8 mouse cellular contexts compared by ENCODE assay signal in the genomic region with DNA sequence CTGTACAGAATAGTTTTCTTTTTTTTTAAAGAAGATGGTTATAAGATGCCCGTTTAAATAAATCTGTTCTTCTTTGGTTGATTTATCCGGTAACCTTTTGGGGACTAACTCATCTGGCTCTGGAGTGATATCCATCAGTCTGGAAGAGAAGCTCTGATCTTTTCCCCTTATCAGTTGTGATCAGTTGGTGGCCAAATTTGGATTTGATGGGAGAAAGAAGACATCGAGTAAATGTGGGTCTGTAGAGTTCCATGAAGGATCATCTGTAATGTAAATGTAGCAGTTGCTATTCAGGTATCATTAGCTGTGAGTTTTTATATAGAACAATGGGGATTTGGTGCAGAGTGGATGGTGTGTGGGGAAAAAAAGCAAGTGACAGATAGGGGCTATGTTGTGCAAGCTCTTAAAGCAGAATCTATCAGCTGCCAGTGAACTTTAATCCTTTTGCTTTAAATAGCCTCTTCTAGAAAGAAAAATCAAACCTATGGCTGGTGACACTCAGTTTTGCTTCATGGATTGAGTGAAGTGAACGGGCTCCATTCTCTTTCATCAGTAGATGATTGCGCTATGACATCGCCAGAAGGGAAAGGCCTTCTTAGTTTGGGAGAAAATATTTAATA. TPM values are rescaled to one million over a fixed set of nuclear protein-coding genes. Genes with fewer than 3 reads are reported as not detected.
A peak's percentile ranks its signal among the peaks of the same experiment; 100 is the strongest.
DNase-seq lines count a peak whose midpoint lies in the region; ATAC-seq and TF ChIP-seq lines count a peak whose summit lies in the region.

No protein-coding gene starts in this region.

- H3K36me3 ChIP-seq in heart, embryonic 15.5 days: no peaks in the 10 kb centered on the region
- peaks cover 11 to 37% of the 10 kb centered on the region in 2 experiments for H3K36me3 ChIP-seq in MEL (ENCODE audit: control insufficient read depth in 1 of 2, insufficient read depth in 2 of 2, low read length in 2 of 2)
- no peaks in the 10 kb centered on the region for H3K36me3 ChIP-seq in hindbrain, embryonic 12.5 days
- no peaks in the 10 kb centered on the region for H3K36me3 ChIP-seq in midbrain, embryonic 13.5 days

- TF ChIP-seq CTCF in MEL (IDR thresholded peaks at IDR 0.05 in 2 of 3, conservative IDR thresholded peaks at IDR 0.05 in 1 of 3; ENCODE audit: control insufficient read depth in 1 of 3, insufficient read depth in 1 of 3, low read depth in 2 of 3, low read length in 3 of 3, poor library complexity in 1 of 3, severe bottlenecking in 1 of 3): no peak

- no peak for DNase-seq in heart, postnatal 10 days
- DNase-seq in MEL (ENCODE audit: low read depth, low spot score): peak; percentile 52
- DNase-seq in gastrocnemius, postnatal 14 days: no peak
- no peak for DNase-seq in adrenal gland, adult 2 months

- 33% methylated on average over 6 of the region's 6 CpGs for WGBS in heart, embryonic 15.5 days
- WGBS in hindbrain, embryonic 12.5 days: 40% methylated on average over 6 of the region's 6 CpGs
- WGBS in midbrain, embryonic 13.5 days: 34% methylated on average over 6 of the region's 6 CpGs

- TF ChIP-seq RAD21 in MEL (IDR thresholded peaks at IDR 0.05; ENCODE audit: low read depth, low read length): no peak

- no peak for ATAC-seq in heart, embryonic 15.5 days (replicated peaks; ENCODE audit: insufficient number of reproducible peaks, insufficient read depth, low FRiP score, low read depth)
- no peak for ATAC-seq in hindbrain, embryonic 12.5 days (ENCODE audit: low FRiP score)
- ATAC-seq in midbrain, embryonic 13.5 days: no peak
- no peak for ATAC-seq in granulocyte monocyte progenitor cell, adult 5-6 weeks (replicated peaks; ENCODE audit: poor library complexity, severe bottlenecking)

- intact Hi-C loops in heart, postnatal 10 days (cut with DNase I): loop anchor here (5.0 kb wide), 1 partner anchor 70 kb away; no protein-coding TSS in a partner anchor
- intact Hi-C loops in gastrocnemius, postnatal 14 days (cut with DNase I; ENCODE audit: low total_unique reads): loop anchor here (10.0 kb wide), 1 partner anchor 53 kb away; no protein-coding TSS in a partner anchor

- TF ChIP-seq POLR2A in MEL (IDR thresholded peaks at IDR 0.05; ENCODE audit: control insufficient read depth in 1 of 2, insufficient read depth in 1 of 2, low read depth in 1 of 2, low read length in 2 of 2, poor library complexity in 1 of 2): no peak

- peak overlapping the region; percentile 91 for H3K9ac ChIP-seq in heart, embryonic 15.5 days
- peak overlapping the region; percentile 85 for H3K9ac ChIP-seq in MEL (ENCODE audit: control insufficient read depth, low read depth, low read length, poor library complexity, severe bottlenecking)
- H3K9ac ChIP-seq in hindbrain, embryonic 12.5 days: peak overlapping the region; percentile 96
- peak overlapping the region; percentile 95 for H3K9ac ChIP-seq in midbrain, embryonic 13.5 days (replicated peaks)

- no peak overlapping the region for H3K27ac ChIP-seq in heart, embryonic 15.5 days
- peak overlapping the region; percentile 96 for H3K27ac ChIP-seq in MEL (ENCODE audit: control insufficient read depth, low read depth, low read length)
- H3K27ac ChIP-seq in hindbrain, embryonic 12.5 days: no peak overlapping the region
- no peak overlapping the region for H3K27ac ChIP-seq in midbrain, embryonic 13.5 days

- H3K27me3 ChIP-seq in heart, embryonic 15.5 days: no peaks in the 10 kb centered on the region
- H3K27me3 ChIP-seq in MEL (ENCODE audit: control insufficient read depth in 1 of 2, insufficient read depth in 2 of 2, low read length in 2 of 2): no peaks in the 10 kb centered on the region
- H3K27me3 ChIP-seq in hindbrain, embryonic 12.5 days: no peaks in the 10 kb centered on the region
- no peaks in the 10 kb centered on the region for H3K27me3 ChIP-seq in midbrain, embryonic 13.5 days

- peaks cover 14% of the 10 kb centered on the region for H3K4me1 ChIP-seq in heart, embryonic 15.5 days (replicated peaks)
- H3K4me1 ChIP-seq in MEL (ENCODE audit: control insufficient read depth in 1 of 2, insufficient read depth in 2 of 2, low read length in 2 of 2): peaks cover 14 to 20% of the 10 kb centered on the region in 2 experiments
- peaks cover 17% of the 10 kb centered on the region for H3K4me1 ChIP-seq in hindbrain, embryonic 12.5 days
- H3K4me1 ChIP-seq in midbrain, embryonic 13.5 days (replicated peaks): peaks cover 39% of the 10 kb centered on the region

- peaks cover 60% of the 10 kb centered on the region for H3K79me2 ChIP-seq in MEL (ENCODE audit: control insufficient read depth, insufficient read depth, low read length, poor library complexity)

- no peaks in the 10 kb centered on the region for H3K9me3 ChIP-seq in heart, embryonic 15.5 days (replicated peaks)
- H3K9me3 ChIP-seq in MEL (replicated peaks; ENCODE audit: insufficient read depth, low read length): no peaks in the 10 kb centered on the region
- no peaks in the 10 kb centered on the region for H3K9me3 ChIP-seq in hindbrain, embryonic 12.5 days (replicated peaks)
- H3K9me3 ChIP-seq in midbrain, embryonic 13.5 days: no peaks in the 10 kb centered on the region

- peak overlapping the region; percentile 86 for H3K4me3 ChIP-seq in heart, embryonic 15.5 days
- peak overlapping the region; percentile 64 to 85 for H3K4me3 ChIP-seq in MEL (ENCODE audit: control insufficient read depth in 1 of 2, insufficient read depth in 1 of 2, low read depth in 2 of 2, low read length in 2 of 2)
- peak overlapping the region; percentile 98 for H3K4me3 ChIP-seq in hindbrain, embryonic 12.5 days
- H3K4me3 ChIP-seq in midbrain, embryonic 13.5 days (replicated peaks): peak overlapping the region; percentile 91

- no peak for TF ChIP-seq EP300 in MEL (IDR thresholded peaks at IDR 0.05; ENCODE audit: low read depth in 1 of 2, low read length in 2 of 2)

- H3K4me2 ChIP-seq in heart, embryonic 15.5 days: peak overlapping the region; percentile 74
- peak overlapping the region; percentile 81 for H3K4me2 ChIP-seq in hindbrain, embryonic 12.5 days (replicated peaks)
- H3K4me2 ChIP-seq in midbrain, embryonic 13.5 days (replicated peaks): peak overlapping the region; percentile 66

TF ChIP-seq in MEL, 35 proteins besides CTCF, POLR2A, EP300 and RAD21 (continues in another document):
- TF ChIP-seq ELF1 (IDR thresholded peaks at IDR 0.05; ENCODE audit: low read depth, low read length): no peak
- TF ChIP-seq CHD2 (IDR thresholded peaks at IDR 0.05; ENCODE audit: low read length): no peak
- TF ChIP-seq HCFC1 (IDR thresholded peaks at IDR 0.05; ENCODE audit: low read depth, low read length): peak; percentile 25; the same call in 1 of the 2 replicates
- TF ChIP-seq UBTF (IDR thresholded peaks at IDR 0.05; ENCODE audit: borderline replicate concordance, insufficient read depth, low read depth, low read length): 0 out of 2 replicates have a peak, but pooled peaks have one; percentile 32
- TF ChIP-seq GATA1 (IDR thresholded peaks at IDR 0.05; ENCODE audit: low read depth, low read length): peak; percentile 74; the same call in 1 of the 2 replicates
- TF ChIP-seq SIN3A (IDR thresholded peaks at IDR 0.05; ENCODE audit: low read length): peak; percentile 37
- no peak for TF ChIP-seq TBP (IDR thresholded peaks at IDR 0.05; ENCODE audit: low read depth, low read length)

RNA-seq across cellular contexts. Expression of a gene that starts 1.1 kb away (rescaled TPM):
- polyA plus RNA-seq in heart, embryonic 15.5 days (2015; fragmentation: Nextera tagmentation; extraction: Ambion mirVana): 9.1 and 10.5 TPM in 2 replicates
- total RNA-seq in heart, postnatal 10 days (2021): 10 to 100 TPM; 21.6 to 26.7 TPM
- total RNA-seq in MEL (2012; rRNA removed): 151 and 154 TPM in 2 replicates
- polyA plus RNA-seq in MEL (2012; ENCODE audit: insufficient read depth in 1 of 2, insufficient read length in 2 of 2, low read depth in 1 of 2, low replicate concordance in 2 of 2, missing spikeins in 1 of 2): 100 to 1,000 TPM; 139 to 745 TPM
- polyA plus RNA-seq in hindbrain, embryonic 12.5 days (2016; fragmentation: Nextera tagmentation; extraction: Ambion mirVana): 30.9 and 32.6 TPM in 2 replicates
- polyA plus RNA-seq in midbrain, embryonic 13.5 days (2015; fragmentation: Nextera tagmentation; extraction: Ambion mirVana): 21.8 and 25.6 TPM in 2 replicates
- 36.1 and 56.1 TPM in 2 replicates for total RNA-seq in granulocyte monocyte progenitor cell, adult 5-6 weeks (2014; fragmentation: Nextera tagmentation)
- total RNA-seq in granulocyte monocyte progenitor cell, adult 5-6 weeks (2017): 43.8 and 49.3 TPM in 2 replicates
- total RNA-seq in gastrocnemius, postnatal 14 days (2021): 10 to 100 TPM; 14.7 to 14.9 TPM
- 10 to 100 TPM; 41.1 to 79.6 TPM for total RNA-seq in adrenal gland, adult 2 months (2021)
- polyA plus RNA-seq in adrenal gland, adult 2 months (2012; rRNA removed): 42.2 and 70.3 TPM in 2 replicates

RNA-seq across cellular contexts. Expression of a gene that starts 10.8 kb away (rescaled TPM):
- polyA plus RNA-seq in heart, embryonic 15.5 days (2015; fragmentation: Nextera tagmentation; extraction: Ambion mirVana): 46.0 and 47.0 TPM in 2 replicates
- 10 to 100 TPM; 40.3 to 44.8 TPM for total RNA-seq in heart, postnatal 10 days (2021)
- 52.5 and 57.3 TPM in 2 replicates for total RNA-seq in MEL (2012; rRNA removed)
- polyA plus RNA-seq in MEL (2012; ENCODE audit: insufficient read depth in 1 of 2, insufficient read length in 2 of 2, low read depth in 1 of 2, low replicate concordance in 2 of 2, missing spikeins in 1 of 2): 10 to 100 TPM; 44.9 to 70.1 TPM
- 23.5 and 26.2 TPM in 2 replicates for polyA plus RNA-seq in hindbrain, embryonic 12.5 days (2016; fragmentation: Nextera tagmentation; extraction: Ambion mirVana)
- polyA plus RNA-seq in midbrain, embryonic 13.5 days (2015; fragmentation: Nextera tagmentation; extraction: Ambion mirVana): 26.2 and 27.9 TPM in 2 replicates
- 23.8 and 24.0 TPM in 2 replicates for total RNA-seq in granulocyte monocyte progenitor cell, adult 5-6 weeks (2014; fragmentation: Nextera tagmentation)
- total RNA-seq in granulocyte monocyte progenitor cell, adult 5-6 weeks (2017): 34.7 and 38.5 TPM in 2 replicates
- total RNA-seq in gastrocnemius, postnatal 14 days (2021): 10 to 100 TPM; 35.6 to 38.1 TPM
- 10 to 100 TPM; 45.4 to 75.7 TPM for total RNA-seq in adrenal gland, adult 2 months (2021)
- 7.1 and 9.2 TPM in 2 replicates for polyA plus RNA-seq in adrenal gland, adult 2 months (2012; rRNA removed)

RNA-seq across cellular contexts. Expression of a gene that starts 47.1 kb away (rescaled TPM):
- not detected in 2 replicates for polyA plus RNA-seq in heart, embryonic 15.5 days (2015; fragmentation: Nextera tagmentation; extraction: Ambion mirVana)
- total RNA-seq in heart, postnatal 10 days (2021): under 1 TPM in 1 of 2 experiments, not detected in 1; 0.45 TPM
- total RNA-seq in MEL (2012; rRNA removed): not detected in 2 replicates
- under 1 TPM in 1 of 2 experiments, not detected in 1; 0.18 TPM for polyA plus RNA-seq in MEL (2012; ENCODE audit: insufficient read depth in 1 of 2, insufficient read length in 2 of 2, low read depth in 1 of 2, low replicate concordance in 2 of 2, missing spikeins in 1 of 2)
- polyA plus RNA-seq in hindbrain, embryonic 12.5 days (2016; fragmentation: Nextera tagmentation; extraction: Ambion mirVana): not detected in 2 replicates
- 0.28 and 0.32 TPM in 2 replicates for polyA plus RNA-seq in midbrain, embryonic 13.5 days (2015; fragmentation: Nextera tagmentation; extraction: Ambion mirVana)
- total RNA-seq in granulocyte monocyte progenitor cell, adult 5-6 weeks (2014; fragmentation: Nextera tagmentation): not detected in 2 replicates
- total RNA-seq in granulocyte monocyte progenitor cell, adult 5-6 weeks (2017): not detected in 2 replicates
- under 1 TPM in 1 of 2 experiments, not detected in 1; 0.27 TPM for total RNA-seq in gastrocnemius, postnatal 14 days (2021)
- total RNA-seq in adrenal gland, adult 2 months (2021): 1 to 10 TPM; 1.4 to 1.9 TPM
- 0.63 and 0.73 TPM in 2 replicates for polyA plus RNA-seq in adrenal gland, adult 2 months (2012; rRNA removed)
